Mouse (Mus musculus) CH12.LX (cell line): ENCODE data around the gene Cbfa2t3.

Experiments
- BHLHE40 ChIP-seq: IDR thresholded peaks from 2 replicates; pipeline ENCODE4 v1.6.1; 2011; ENCODE audit warnings: mild to moderate bottlenecking, low read depth, low read length, improper control_type of control experiment
- CTCF ChIP-seq, 2 experiments: IDR thresholded peaks in 1 of 2; conservative IDR thresholded peaks in 1 of 2; 2 replicates each; pipeline ENCODE4 v1.5.1; 2011 to 2012; ENCODE audit warnings: low read depth in 2 of 2, low read length in 2 of 2, improper control_type of control experiment in 1 of 2, inconsistent platforms in 1 of 2, mild to moderate bottlenecking in 1 of 2, moderate library complexity in 1 of 2
- EP300 ChIP-seq: IDR thresholded peaks from 2 replicates; pipeline ENCODE4 v1.6.1; 2011; ENCODE audit warnings: low read length, improper control_type of control experiment
- KAT2A ChIP-seq: IDR thresholded peaks from 2 replicates; pipeline ENCODE4 v1.6.1; 2012; ENCODE audit warnings: low read length, improper control_type of control experiment, inconsistent platforms; ENCODE audit not compliant: insufficient replicate concordance
- MAX ChIP-seq: IDR thresholded peaks from 2 replicates; pipeline ENCODE4 v1.6.1; 2011; ENCODE audit warnings: low read length, improper control_type of control experiment
- MAZ ChIP-seq: IDR thresholded peaks from 2 replicates; pipeline ENCODE4 v1.6.1; 2012; ENCODE audit warnings: low read depth, mild to moderate bottlenecking, inconsistent platforms, low read length, improper control_type of control experiment, moderate library complexity
- MXI1 ChIP-seq: IDR thresholded peaks from 2 replicates; pipeline ENCODE4 v1.6.1; 2011; ENCODE audit warnings: mild to moderate bottlenecking, low read depth, low read length, improper control_type of control experiment
- NELFE ChIP-seq: IDR thresholded peaks from 2 replicates; pipeline ENCODE4 v1.6.1; 2011; ENCODE audit warnings: low read depth, low read length, improper control_type of control experiment
- POLR2A ChIP-seq: IDR thresholded peaks from 2 replicates; pipeline ENCODE4 v1.6.1; 2011; ENCODE audit warnings: low read depth, mild to moderate bottlenecking, improper control_type of control experiment, low read length
- RAD21 ChIP-seq: IDR thresholded peaks from 2 replicates; pipeline ENCODE4 v1.6.1; 2011; ENCODE audit warnings: low read depth, mild to moderate bottlenecking, low read length, improper control_type of control experiment, moderate library complexity
- TCF12 ChIP-seq: IDR thresholded peaks from 2 replicates; pipeline ENCODE4 v1.6.1; 2014; ENCODE audit warnings: low read depth, mild to moderate bottlenecking, inconsistent platforms, low read length, improper control_type of control experiment
- USF1 ChIP-seq: IDR thresholded peaks from 2 replicates; pipeline ENCODE4 v1.6.1; 2014; ENCODE audit warnings: low read depth, mild to moderate bottlenecking, inconsistent platforms, low read length, improper control_type of control experiment
- ZKSCAN1 ChIP-seq: IDR thresholded peaks from 2 replicates; pipeline ENCODE4 v1.6.1; 2012; ENCODE audit warnings: low read depth, inconsistent platforms, low read length, improper control_type of control experiment, borderline replicate concordance
- ZNF384 ChIP-seq: IDR thresholded peaks from 2 replicates; pipeline ENCODE4 v1.6.1; 2012; ENCODE audit warnings: low read depth, low read length, improper control_type of control experiment, inconsistent platforms

DNA sequence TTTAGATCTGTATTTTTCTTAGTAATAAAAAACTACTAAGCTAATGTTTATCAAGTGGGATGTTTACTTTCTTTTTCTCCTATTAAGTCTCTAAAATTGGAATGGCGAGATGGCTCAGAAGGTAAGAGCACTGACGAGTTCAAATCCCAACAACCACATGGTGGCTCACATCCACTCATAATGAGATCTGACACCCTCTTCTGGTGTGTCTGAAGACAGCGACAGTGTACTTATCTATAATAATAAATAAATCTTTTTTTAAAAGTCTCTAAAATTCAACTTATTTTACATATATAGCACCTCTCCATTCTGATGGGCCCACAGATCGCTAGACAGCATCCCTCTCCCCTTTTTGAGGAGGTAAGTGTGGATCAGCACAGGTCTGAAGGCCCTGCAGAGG, 88.7 kb downstream of the Cbfa2t3 start:
- peak in 1 of 2 experiments; percentile 57; a peak in 2 of 4 replicates for TF ChIP-seq CTCF (conservative IDR thresholded peaks at IDR 0.05 in 1 of 2, IDR thresholded peaks at IDR 0.05 in 1 of 2; ENCODE audit: low read depth in 2 of 2, low read length in 2 of 2)
- TF ChIP-seq RAD21: peak; percentile 16
- no peak for TF ChIP-seq USF1
- no peak for TF ChIP-seq MAX
- TF ChIP-seq NELFE: no peak
- no peak for TF ChIP-seq MAZ
- no peak for TF ChIP-seq BHLHE40
- TF ChIP-seq MXI1: 0 out of 2 replicates have a peak, but pooled peaks have one; percentile 25
- no peak for TF ChIP-seq POLR2A
- TF ChIP-seq ZKSCAN1: no peak
- no peak for TF ChIP-seq EP300
- TF ChIP-seq TCF12: no peak
- no peak for TF ChIP-seq ZNF384
- no peak for TF ChIP-seq KAT2A
